Mouse (Mus musculus) liver, postnatal 0 days (tissue): ENCODE measurements around the gene Fabp1.

Experiments
- CTCF ChIP-seq: sonication (generic); IDR thresholded peaks from 2 replicates; pipeline ENCODE4 v1.5.1; 2016; ENCODE audit warnings: antibody characterized with exemption, low read depth
- EP300 ChIP-seq: IDR thresholded peaks from 2 replicates; pipeline ENCODE4 v1.6.1; 2016; ENCODE audit warnings: antibody characterized with exemption, low read depth, mild to moderate bottlenecking

DNA sequence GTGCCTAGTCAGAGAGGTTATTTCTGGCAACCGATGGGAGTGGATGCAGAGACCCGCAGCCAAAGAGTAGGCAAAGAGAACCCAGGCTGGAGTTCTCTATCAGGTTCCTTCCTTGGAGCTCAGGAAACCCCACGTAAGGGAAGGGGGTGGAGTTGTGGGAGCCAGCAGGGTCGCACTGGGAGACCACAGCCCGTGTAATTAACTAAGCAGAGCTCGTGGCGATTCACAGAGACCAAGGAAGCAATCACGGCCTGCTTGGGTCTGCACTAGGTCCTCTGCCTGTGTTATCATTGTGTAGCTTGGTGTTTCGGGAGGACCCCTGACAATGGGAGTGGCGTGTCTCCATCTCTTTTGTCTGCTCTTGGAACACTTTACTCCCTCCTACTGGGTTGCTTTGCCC lies 48.5 kb upstream of the Fabp1 start:
- TF ChIP-seq CTCF (no peak), EP300 (no peak)
